Mouse (Mus musculus): Measurements from ENCODE around the gene Natd1.

DNA sequence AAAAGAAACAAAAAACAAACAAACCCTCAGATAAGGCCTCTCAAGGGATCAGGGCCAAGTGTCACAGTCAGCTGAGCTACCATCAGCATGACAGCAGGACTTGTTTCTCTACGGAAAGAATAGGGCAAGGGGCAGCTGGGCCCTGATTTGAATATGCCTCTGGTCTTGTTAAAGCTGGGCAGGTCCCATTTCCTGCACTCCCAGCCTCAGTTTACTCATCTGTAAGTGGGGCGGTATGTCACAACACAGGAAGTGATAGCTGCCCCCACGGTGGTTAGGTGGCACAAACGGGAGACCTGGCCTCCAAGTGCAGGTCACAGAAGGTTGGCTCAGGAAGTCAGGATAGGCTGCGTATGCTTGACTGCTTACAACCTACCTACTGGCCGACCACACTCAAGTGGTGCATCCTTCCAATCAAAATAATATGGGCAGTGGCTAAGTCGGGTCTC, 2.0 kb downstream of the Natd1 start:
- TF ChIP-seq CTCF (IDR thresholded peaks at IDR 0.05; ENCODE audit: control insufficient read depth, insufficient read depth, low read length) (no peak), POLR2A (IDR thresholded peaks at IDR 0.05; ENCODE audit: borderline replicate concordance, control insufficient read depth, low read depth, low read length) (no peak)

Data from bone marrow, adult 2 months (tissue).